Mouse (Mus musculus) lung, postnatal 0 days (tissue): ENCODE data around the gene Ece1.

ENCODE experiments used
- CTCF ChIP-seq: IDR thresholded peaks from 2 replicates; pipeline ENCODE4 v1.5.1; 2016; ENCODE audit warnings: antibody characterized with exemption, mild to moderate bottlenecking
- EP300 ChIP-seq: IDR thresholded peaks from 2 replicates; pipeline ENCODE4 v1.6.1; 2016; ENCODE audit warnings: antibody characterized with exemption, mild to moderate bottlenecking, control low read depth

- TF ChIP-seq CTCF (no peak), EP300 (no peak)
Observed at GRCm38 (mm10) chr4:137925176-137925575, 63.1 kb downstream of the Ece1 start.
